Mouse (Mus musculus) embryonic facial prominence, embryonic 13.5 days (tissue): ENCODE measurements around the gene Camkk2. TPM values are rescaled to one million over a fixed set of nuclear protein-coding genes. Genes with fewer than 3 reads are reported as not detected.

Experiments
- ATAC-seq: fragments of 200-750 bp; cut with Nextera tagmentation; 2 replicates; pipeline ENCODE4 v1.8.0; 2017; ENCODE audit warnings: low read depth; ENCODE audit not compliant: insufficient number of reproducible peaks, insufficient read depth, low FRiP score, low TSS enrichment
- H3K27ac ChIP-seq: fragments of 300-500 bp; sonication (generic); 2 replicates; pipeline ENCODE4 v1.5.1; 2015; ENCODE audit warnings: moderate library complexity, mild to moderate bottlenecking, inconsistent platforms
- H3K27me3 ChIP-seq: fragments of 300-500 bp; sonication (generic); 2 replicates; pipeline ENCODE4 v1.6.1; 2015; ENCODE audit warnings: mild to moderate bottlenecking, inconsistent platforms
- H3K36me3 ChIP-seq: fragments of 300-500 bp; sonication (generic); 2 replicates; pipeline ENCODE4 v1.6.1; 2015; ENCODE audit warnings: mild to moderate bottlenecking, inconsistent platforms
- H3K4me1 ChIP-seq: fragments of 300-500 bp; sonication (generic); 2 replicates; pipeline ENCODE4 v1.6.1; 2015; ENCODE audit warnings: inconsistent platforms
- H3K4me2 ChIP-seq: fragments of 300-500 bp; sonication (generic); 2 replicates; pipeline ENCODE4 v1.6.1; 2015; ENCODE audit warnings: moderate library complexity, mild to moderate bottlenecking, inconsistent platforms
- H3K4me3 ChIP-seq: fragments of 300-500 bp; sonication (generic); 2 replicates; pipeline ENCODE4 v1.5.1; 2015; ENCODE audit warnings: mild to moderate bottlenecking, inconsistent platforms
- H3K9ac ChIP-seq: fragments of 300-500 bp; sonication (generic); 2 replicates; pipeline ENCODE4 v1.6.1; 2015; ENCODE audit warnings: mild to moderate bottlenecking, inconsistent platforms
- H3K9me3 ChIP-seq: fragments of 300-500 bp; sonication (generic); 2 replicates; pipeline ENCODE4 v1.6.1; 2016; ENCODE audit warnings: inconsistent platforms
- WGBS: fragments of 180-500 bp; shearing (Covaris S2); methylation state at CpG from one replicate; pipeline ENCODE4 v1.1.7; 2015; ENCODE audit warnings: mixed read lengths; 5-methylcytosine and 5-hydroxymethylcytosine counted together
- polyA plus RNA-seq: library from polyadenylated mRNA; unstranded; fragments of >200 nt; fragmentation: Nextera tagmentation; extraction: Ambion mirVana; gene quantifications from 2 replicates; pipeline ENCODE4 v1.2.1, GENCODE M21; 2015

Camkk2 gene
- polyA plus RNA-seq, 1 experiment from 2014 or later: 47.3 TPM

GRCm38 (mm10) chr5:122801684-122802083 lies 22.5 kb upstream of the Camkk2 start:
- H3K27ac ChIP-seq: no peak overlapping the region
- H3K27me3 ChIP-seq: no peaks in the 10 kb centered on the region
- H3K9ac ChIP-seq: no peak overlapping the region
- ATAC-seq: no peak
- H3K4me2 ChIP-seq: no peak overlapping the region
- H3K9me3 ChIP-seq: no peaks in the 10 kb centered on the region
- peaks cover 94% of the 10 kb centered on the region for H3K36me3 ChIP-seq
- peaks cover 25% of the 10 kb centered on the region for H3K4me1 ChIP-seq
- WGBS: 95% methylated on average over 8 of the region's 8 CpGs
- no peak overlapping the region for H3K4me3 ChIP-seq

- no peak for ATAC-seq
- WGBS: 81% methylated on average over 13 of the region's 13 CpGs
- Histone ChIP-seq H3K27ac (no peak overlapping the region), H3K9me3 (no peaks in the 10 kb centered on the region), H3K36me3 (peaks cover 91% of the 10 kb centered on the region), H3K27me3 (no peaks in the 10 kb centered on the region), H3K4me3 (no peak overlapping the region), H3K9ac (no peak overlapping the region), H3K4me1 (peaks cover 25% of the 10 kb centered on the region), H3K4me2 (no peak overlapping the region)
Observed at GRCm38 (mm10) chr5:122800345-122801010, 21.3 kb upstream of the Camkk2 start.

GRCm38 (mm10) chr5:122799379-122800344 lies 20.5 kb upstream of the Camkk2 start:
- Histone ChIP-seq H3K4me2 (no peak overlapping the region), H3K9me3 (no peaks in the 10 kb centered on the region), H3K9ac (no peak overlapping the region; the same call in 1 of the 2 replicates), H3K27ac (peak overlapping the region; percentile 23), H3K27me3 (no peaks in the 10 kb centered on the region), H3K36me3 (peaks cover 90% of the 10 kb centered on the region), H3K4me1 (peaks cover 25% of the 10 kb centered on the region), H3K4me3 (no peak overlapping the region)
- WGBS: 77% methylated on average over 17 of the region's 17 CpGs
- ATAC-seq: no peak; the same call in 1 of the 2 replicates

- peaks cover 88% of the 10 kb centered on the region for H3K36me3 ChIP-seq
- H3K27ac ChIP-seq: no peak overlapping the region
- peaks cover 25% of the 10 kb centered on the region for H3K4me1 ChIP-seq
- no peak overlapping the region for H3K4me2 ChIP-seq
- ATAC-seq: no peak
- no peaks in the 10 kb centered on the region for H3K27me3 ChIP-seq
- H3K9me3 ChIP-seq: no peaks in the 10 kb centered on the region
- WGBS: 78% methylated on average over 17 of the region's 17 CpGs
- H3K9ac ChIP-seq: no peak overlapping the region
- H3K4me3 ChIP-seq: no peak overlapping the region
Observed at GRCm38 (mm10) chr5:122798557-122799378, 19.6 kb upstream of the Camkk2 start.

- 84% methylated on average over 3 of the region's 3 CpGs for WGBS
- Histone ChIP-seq H3K4me2 (no peak overlapping the region), H3K4me3 (no peak overlapping the region), H3K9ac (no peak overlapping the region), H3K27ac (no peak overlapping the region), H3K9me3 (no peaks in the 10 kb centered on the region), H3K4me1 (peaks cover 25% of the 10 kb centered on the region), H3K36me3 (peaks cover 92% of the 10 kb centered on the region), H3K27me3 (no peaks in the 10 kb centered on the region)
- ATAC-seq: no peak
Observed at GRCm38 (mm10) chr5:122797866-122798265, 18.7 kb upstream of the Camkk2 start.

- Histone ChIP-seq H3K9ac (no peak overlapping the region), H3K36me3 (peaks cover 64% of the 10 kb centered on the region), H3K4me2 (no peak overlapping the region), H3K27me3 (no peaks in the 10 kb centered on the region), H3K4me1 (peaks cover 28% of the 10 kb centered on the region), H3K4me3 (no peak overlapping the region), H3K27ac (no peak overlapping the region), H3K9me3 (no peaks in the 10 kb centered on the region)
- no peak for ATAC-seq
- WGBS: 89% methylated on average over 2 of the region's 2 CpGs
Observed at GRCm38 (mm10) chr5:122788696-122789095, 9.5 kb upstream of the Camkk2 start.

- no peaks in the 10 kb centered on the region for H3K9me3 ChIP-seq
- peak overlapping the region; percentile 73 for H3K27ac ChIP-seq
- H3K4me2 ChIP-seq: peak overlapping the region; percentile 20; the same call in 1 of the 2 replicates
- H3K4me1 ChIP-seq: peaks cover 28% of the 10 kb centered on the region
- WGBS: 45% methylated on average over 12 of the region's 12 CpGs
- H3K9ac ChIP-seq: no peak overlapping the region
- peaks cover 41% of the 10 kb centered on the region for H3K36me3 ChIP-seq
- no peak for ATAC-seq
- H3K27me3 ChIP-seq: no peaks in the 10 kb centered on the region
- H3K4me3 ChIP-seq: no peak overlapping the region
Observed at GRCm38 (mm10) chr5:122786035-122786819, 7.0 kb upstream of the Camkk2 start.

- H3K9me3 ChIP-seq: no peaks in the 10 kb centered on the region
- H3K4me3 ChIP-seq: no peak overlapping the region
- ATAC-seq: no peak
- 50% methylated on average over 14 of the region's 14 CpGs for WGBS
- peak overlapping the region; percentile 7; the same call in 1 of the 2 replicates for H3K27ac ChIP-seq
- no peaks in the 10 kb centered on the region for H3K27me3 ChIP-seq
- H3K4me1 ChIP-seq: peaks cover 34% of the 10 kb centered on the region
- H3K9ac ChIP-seq: no peak overlapping the region
- H3K4me2 ChIP-seq: no peak overlapping the region
- H3K36me3 ChIP-seq: peaks cover 23% of the 10 kb centered on the region
Observed at GRCm38 (mm10) chr5:122783726-122784406, 4.7 kb upstream of the Camkk2 start.

GRCm38 (mm10) chr5:122782066-122782465 lies 2.9 kb upstream of the Camkk2 start:
- Histone ChIP-seq H3K4me3 (no peak overlapping the region), H3K27ac (no peak overlapping the region), H3K4me1 (peaks cover 43% of the 10 kb centered on the region), H3K9ac (no peak overlapping the region), H3K9me3 (no peaks in the 10 kb centered on the region), H3K4me2 (no peak overlapping the region), H3K27me3 (no peaks in the 10 kb centered on the region), H3K36me3 (peaks cover 6% of the 10 kb centered on the region)
- WGBS: 62% methylated on average over 1 of the region's 1 CpGs
- ATAC-seq: no peak

GRCm38 (mm10) chr5:122780791-122781432 lies 1.7 kb upstream of the Camkk2 start:
- 88% methylated on average over 19 of the region's 19 CpGs for WGBS
- Histone ChIP-seq H3K36me3 (no peaks in the 10 kb centered on the region), H3K9ac (no peak overlapping the region), H3K4me1 (peaks cover 33% of the 10 kb centered on the region; the same call in 1 of the 2 replicates), H3K9me3 (no peaks in the 10 kb centered on the region), H3K27me3 (no peaks in the 10 kb centered on the region), H3K27ac (no peak overlapping the region), H3K4me3 (no peak overlapping the region), H3K4me2 (no peak overlapping the region)
- ATAC-seq: no peak
